Mouse (Mus musculus) C2C12 (cell line): Measurements from ENCODE around the gene Ajap1. TPM values are rescaled to one million over a fixed set of nuclear protein-coding genes. Genes with fewer than 3 reads are reported as not detected.

Source experiments
- H3K27me3 ChIP-seq: one replicate; pipeline ENCODE4 v1.6.1; 2011; ENCODE audit not compliant: control insufficient read depth, insufficient read depth, insufficient read length
- H3K36me3 ChIP-seq: one replicate; pipeline ENCODE4 v1.6.1; 2011; ENCODE audit not compliant: control insufficient read depth, insufficient read depth
- H3K4me3 ChIP-seq: one replicate; pipeline ENCODE4 v1.5.1; 2011; ENCODE audit warnings: mild to moderate bottlenecking, control low read depth; ENCODE audit not compliant: poor library complexity, insufficient read depth, severe bottlenecking
- H3K79me2 ChIP-seq: one replicate; pipeline ENCODE4 v1.6.1; 2011; ENCODE audit not compliant: control insufficient read depth, insufficient read depth
- H3K79me3 ChIP-seq: one replicate; pipeline ENCODE4 v1.6.1; 2011; ENCODE audit warnings: low read depth, control low read depth
- H3ac ChIP-seq: one replicate; pipeline ENCODE3; 2011; ENCODE audit warnings: low read depth; ENCODE audit not compliant: control insufficient read depth, insufficient read length
- CEBPB ChIP-seq: IDR thresholded peaks from one replicate; pipeline ENCODE4 v1.6.1; 2011; ENCODE audit warnings: low read depth, mild to moderate bottlenecking, control low read depth, moderate library complexity
- CTCF ChIP-seq: IDR thresholded peaks from one replicate; pipeline ENCODE4 v1.5.1; 2011; ENCODE audit not compliant: control insufficient read depth, insufficient read depth, insufficient read length
- FOSL1 ChIP-seq: IDR thresholded peaks from one replicate; pipeline ENCODE4 v1.8.0; 2011; ENCODE audit warnings: mild to moderate bottlenecking, low read length; ENCODE audit not compliant: poor library complexity, insufficient read depth, severe bottlenecking
- MAX ChIP-seq: IDR thresholded peaks from one replicate; pipeline ENCODE4 v1.6.1; 2011; ENCODE audit warnings: mild to moderate bottlenecking, control low read depth
- MYOD1 ChIP-seq: IDR thresholded peaks from one replicate; pipeline ENCODE4 v1.6.1; 2011; ENCODE audit warnings: low read depth; ENCODE audit not compliant: control insufficient read depth, insufficient read length
- MYOG ChIP-seq: IDR thresholded peaks from one replicate; pipeline ENCODE4 v1.6.1; 2011; ENCODE audit not compliant: control insufficient read depth, insufficient read length; ENCODE audit errors: extremely low read depth
- USF1 ChIP-seq: IDR thresholded peaks from one replicate; pipeline ENCODE4 v1.6.1; 2011; ENCODE audit warnings: low read depth, mild to moderate bottlenecking, control low read depth, moderate library complexity
- polyA plus RNA-seq: library from polyadenylated mRNA; unstranded; fragments of >200 nt; fragmentation: generic; extraction: Trizol; gene quantifications from one replicate; pipeline ENCODE4 v1.2.1, GENCODE M21; 2012; ENCODE audit warnings: missing spikeins

The Ajap1 gene
- polyA plus RNA-seq, 1 experiment = 0.02 TPM

DNA sequence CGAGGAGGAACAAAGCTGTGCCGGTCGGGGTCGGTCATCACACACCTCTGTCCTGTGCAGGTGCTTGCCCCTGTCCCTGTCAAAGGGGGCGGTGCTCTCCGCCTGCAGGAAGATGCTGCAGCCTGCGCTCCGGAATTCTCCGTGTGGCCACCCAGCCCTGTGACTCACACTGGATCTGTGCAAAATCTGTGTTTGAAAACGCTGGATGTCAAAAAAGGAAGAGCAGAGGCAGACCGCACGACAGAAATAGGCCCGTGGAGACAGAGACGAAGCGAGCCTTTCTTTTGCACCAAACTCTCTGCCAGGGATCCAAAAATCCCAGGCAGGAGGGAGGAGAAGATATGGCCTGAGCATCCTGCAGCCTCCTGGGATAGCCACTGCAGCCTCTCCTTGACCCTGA lies 22.7 kb downstream of the Ajap1 start:
- H3K4me3 ChIP-seq = no peak overlapping the region
- no peaks in the 10 kb centered on the region for H3K79me3 ChIP-seq
- no peaks in the 10 kb centered on the region for H3K27me3 ChIP-seq
- no peaks in the 10 kb centered on the region for H3K79me2 ChIP-seq
- no peak overlapping the region for H3ac ChIP-seq
- no peaks in the 10 kb centered on the region for H3K36me3 ChIP-seq
- TF ChIP-seq CTCF = no peak
- TF ChIP-seq FOSL1 = no peak
- TF ChIP-seq USF1 = no peak
- no peak for TF ChIP-seq CEBPB
- TF ChIP-seq MYOD1 = no peak
- TF ChIP-seq MAX = no peak
- no peak for TF ChIP-seq MYOG

DNA sequence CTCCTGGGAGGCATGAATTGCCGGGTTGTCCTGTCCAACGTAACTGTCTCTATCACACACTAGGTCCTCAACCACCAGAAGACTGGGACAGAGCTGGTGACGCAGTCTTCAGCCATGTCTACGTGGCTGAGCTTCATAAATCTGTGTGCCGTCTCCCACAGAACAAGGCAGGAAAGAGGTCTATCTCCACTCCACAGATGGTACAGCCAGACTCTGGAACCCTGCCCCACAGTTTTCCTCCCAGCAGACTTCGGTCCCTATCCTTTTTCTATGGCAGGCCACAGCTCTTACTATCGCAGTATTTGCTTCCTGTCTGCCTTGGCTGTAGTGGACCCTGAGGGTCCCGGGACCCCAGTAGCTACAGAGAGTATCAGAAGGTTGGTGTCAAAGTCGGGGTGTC lies 23.1 kb downstream of the Ajap1 start:
- Histone ChIP-seq H3K79me2 (no peaks in the 10 kb centered on the region), H3ac (no peak overlapping the region), H3K4me3 (no peak overlapping the region), H3K36me3 (no peaks in the 10 kb centered on the region), H3K79me3 (no peaks in the 10 kb centered on the region), H3K27me3 (no peaks in the 10 kb centered on the region)
- TF ChIP-seq FOSL1 (no peak), CEBPB (no peak), MAX (no peak), USF1 (no peak), MYOD1 (no peak), MYOG (no peak), CTCF (no peak)

- Histone ChIP-seq H3K27me3 (no peaks in the 10 kb centered on the region), H3K79me3 (no peaks in the 10 kb centered on the region), H3K36me3 (no peaks in the 10 kb centered on the region), H3K79me2 (no peaks in the 10 kb centered on the region), H3ac (no peak overlapping the region), H3K4me3 (no peak overlapping the region)
- no peak for TF ChIP-seq USF1
- TF ChIP-seq CTCF = no peak
- TF ChIP-seq MYOD1 = no peak
- TF ChIP-seq FOSL1 = no peak
- no peak for TF ChIP-seq CEBPB
- TF ChIP-seq MYOG = no peak
- TF ChIP-seq MAX = no peak
Measured at GRCm38 (mm10) chr4:153458821-153459220, 23.8 kb downstream of the Ajap1 start.

GRCm38 (mm10) chr4:153453496-153453895 lies 29.1 kb downstream of the Ajap1 start:
- no peaks in the 10 kb centered on the region for H3K36me3 ChIP-seq
- H3K79me3 ChIP-seq = no peaks in the 10 kb centered on the region
- no peak overlapping the region for H3K4me3 ChIP-seq
- TF ChIP-seq MAX = no peak
- no peak for TF ChIP-seq MYOD1
- TF ChIP-seq USF1 = no peak
- TF ChIP-seq CEBPB = no peak
- TF ChIP-seq FOSL1 = no peak
- no peak for TF ChIP-seq MYOG
- no peak for TF ChIP-seq CTCF
- H3K27me3 ChIP-seq = no peaks in the 10 kb centered on the region
- no peak overlapping the region for H3ac ChIP-seq
- no peaks in the 10 kb centered on the region for H3K79me2 ChIP-seq

- Histone ChIP-seq H3K79me3 (no peaks in the 10 kb centered on the region), H3K36me3 (no peaks in the 10 kb centered on the region), H3K27me3 (no peaks in the 10 kb centered on the region), H3K79me2 (no peaks in the 10 kb centered on the region), H3ac (no peak overlapping the region), H3K4me3 (no peak overlapping the region)
- TF ChIP-seq MAX = no peak
- TF ChIP-seq MYOD1 = no peak
- no peak for TF ChIP-seq CEBPB
- TF ChIP-seq MYOG = no peak
- TF ChIP-seq USF1 = no peak
- no peak for TF ChIP-seq FOSL1
- TF ChIP-seq CTCF = no peak
Measured at GRCm38 (mm10) chr4:153451516-153451915, 31.1 kb downstream of the Ajap1 start.

GRCm38 (mm10) chr4:153442522-153442921 lies 40.1 kb downstream of the Ajap1 start:
- no peaks in the 10 kb centered on the region for H3K36me3 ChIP-seq
- H3K79me3 ChIP-seq = no peaks in the 10 kb centered on the region
- no peaks in the 10 kb centered on the region for H3K79me2 ChIP-seq
- H3ac ChIP-seq = no peak overlapping the region
- no peaks in the 10 kb centered on the region for H3K27me3 ChIP-seq
- no peak overlapping the region for H3K4me3 ChIP-seq
- no peak for TF ChIP-seq CEBPB
- no peak for TF ChIP-seq FOSL1
- TF ChIP-seq MAX = no peak
- no peak for TF ChIP-seq USF1
- TF ChIP-seq CTCF = no peak
- TF ChIP-seq MYOD1 = no peak
- TF ChIP-seq MYOG = no peak
